Mouse (Mus musculus): ENCODE results near the gene Tmc4.

DNA sequence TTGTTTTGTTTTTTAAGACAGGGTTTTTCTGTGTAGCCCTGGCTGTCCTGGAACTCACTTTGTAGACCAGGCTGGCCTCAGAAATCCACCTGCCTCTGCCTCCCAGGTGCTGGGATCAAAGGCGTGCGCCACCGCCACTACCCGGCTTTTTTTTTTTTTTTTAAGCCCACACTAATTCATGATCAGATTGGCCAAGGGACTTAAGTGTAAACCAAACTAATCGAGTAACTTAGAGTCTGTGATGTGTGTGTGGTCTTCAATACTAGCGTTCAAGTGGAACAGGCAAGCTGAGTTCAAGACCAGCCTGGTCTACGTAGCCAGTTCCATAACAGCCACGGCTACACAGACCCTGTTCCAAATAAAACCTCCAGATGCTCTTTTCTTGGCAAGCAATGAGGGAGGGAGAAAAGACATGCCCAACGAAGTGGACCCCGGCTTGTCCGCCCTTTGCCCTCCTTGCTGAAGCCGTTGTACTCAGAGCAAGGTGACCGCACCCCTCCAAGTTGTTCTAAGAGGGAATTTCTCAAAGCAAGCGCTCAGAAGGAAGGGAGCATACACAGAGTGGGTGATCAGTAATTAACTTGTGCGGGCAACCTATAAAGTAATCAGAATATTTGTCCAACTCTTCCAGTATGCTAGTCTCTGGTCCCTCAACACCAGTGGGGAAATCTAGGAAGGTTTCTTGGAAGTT, 12.7 kb downstream of the Tmc4 start:
- no peak for TF ChIP-seq MYOG (IDR thresholded peaks at IDR 0.05; ENCODE audit: control insufficient read depth, extremely low read depth, insufficient read length)
- no peak for TF ChIP-seq CTCF (IDR thresholded peaks at IDR 0.05; ENCODE audit: control insufficient read depth, insufficient read depth, insufficient read length)
- TF ChIP-seq USF1 (IDR thresholded peaks at IDR 0.05; ENCODE audit: low read depth), result no peak
